27 mouse cellular contexts compared by ENCODE assay signal in the genomic region with DNA sequence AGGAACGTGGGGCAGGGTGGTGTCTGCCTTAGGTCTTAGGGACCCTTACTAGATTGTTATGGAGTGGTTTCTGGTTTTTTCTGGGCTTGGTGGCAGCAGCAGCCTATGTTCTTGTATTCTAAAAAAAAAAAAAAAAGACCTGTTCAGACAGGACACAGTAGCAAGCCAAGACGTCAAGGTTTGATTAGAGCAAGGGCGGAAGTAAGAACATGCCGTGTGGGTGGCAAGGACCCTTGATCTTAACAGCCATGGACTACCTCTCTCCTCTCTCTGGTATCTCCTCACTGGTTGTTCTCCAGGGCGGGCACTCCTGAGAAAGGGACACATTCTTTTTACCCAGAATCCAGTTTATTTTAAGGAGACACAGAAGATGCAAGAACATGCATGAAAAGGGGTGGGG. TPM values are rescaled to one million over a fixed set of nuclear protein-coding genes. Genes with fewer than 3 reads are reported as not detected.
A peak's percentile ranks its signal among the peaks of the same experiment; 100 is the strongest.
DNase-seq lines count a peak whose midpoint lies in the region; ATAC-seq and TF ChIP-seq lines count a peak whose summit lies in the region.
"Had no signal": no experiment of that assay in that cellular context is flagged by ENCODE, and none has a peak within 500 bp of the region (broad histone marks: within the 10 kb centered on the region; RNA-seq: fewer than 3 reads in every experiment).

No protein-coding gene starts in this region.

- intact Hi-C loops in heart, postnatal 14 days (cut with DNase I), result no loop called here

- no peak overlapping the region for H3K4me3 ChIP-seq in heart, embryonic 13.5 days
- H3K4me3 ChIP-seq in heart, embryonic 16.5 days (ENCODE audit: low read length), result no peak overlapping the region
- H3K4me3 ChIP-seq in lung, embryonic 16.5 days (ENCODE audit: low read length), result no peak overlapping the region
- no peak overlapping the region for H3K4me3 ChIP-seq in lung, postnatal 0 days (ENCODE audit: low read depth, low read length)
- H3K4me3 ChIP-seq: embryonic facial prominence, embryonic 10.5 days; embryonic facial prominence, embryonic 13.5 days; erythroblast, embryonic 14.5 days; forebrain, embryonic 12.5 days; forebrain, embryonic 15.5 days; hindbrain, embryonic 15.5 days had no signal

- peaks cover 3% of the 10 kb centered on the region; the same call in 1 of the 2 replicates for H3K27me3 ChIP-seq in heart, embryonic 13.5 days (replicated peaks)
- no peaks in the 10 kb centered on the region for H3K27me3 ChIP-seq in heart, embryonic 16.5 days (ENCODE audit: control insufficient read depth, insufficient read depth, low read length)
- H3K27me3 ChIP-seq in lung, embryonic 16.5 days (ENCODE audit: control insufficient read depth, insufficient read depth, low read depth, low read length), result no peaks in the 10 kb centered on the region
- H3K27me3 ChIP-seq in lung, postnatal 0 days (replicated peaks; ENCODE audit: insufficient read depth, low read length), result no peaks in the 10 kb centered on the region
- H3K27me3 ChIP-seq: CH12.LX; embryonic facial prominence, embryonic 13.5 days; forebrain, embryonic 12.5 days; forebrain, embryonic 15.5 days; hindbrain, embryonic 15.5 days had no signal

- TF ChIP-seq EP300 in lung, postnatal 0 days (IDR thresholded peaks at IDR 0.05), result no peak

- no peaks in the 10 kb centered on the region for H3K4me1 ChIP-seq in heart, embryonic 13.5 days
- H3K4me1 ChIP-seq in heart, embryonic 16.5 days (ENCODE audit: control insufficient read depth, insufficient read depth, low read length), result no peaks in the 10 kb centered on the region
- H3K4me1 ChIP-seq in lung, embryonic 16.5 days (replicated peaks; ENCODE audit: control insufficient read depth, insufficient read depth, low read length), result peaks cover 10% of the 10 kb centered on the region; the same call in 1 of the 2 replicates
- peaks cover 3% of the 10 kb centered on the region; the same call in 1 of the 2 replicates for H3K4me1 ChIP-seq in lung, postnatal 0 days (ENCODE audit: insufficient read depth, low read depth, low read length)

- no peak for ATAC-seq in heart, embryonic 13.5 days (ENCODE audit: extremely low read depth, insufficient number of reproducible peaks, low FRiP score, low TSS enrichment)
- no peak for ATAC-seq in heart, embryonic 16.5 days (replicated peaks; ENCODE audit: extremely low read depth, insufficient read depth, low FRiP score)
- ATAC-seq in lung, embryonic 16.5 days (ENCODE audit: low read depth), result no peak
- ATAC-seq in lung, postnatal 0 days, result no peak
- ATAC-seq: forebrain, embryonic 15.5 days; intestine, postnatal 0 days had no signal

- H3K4me2 ChIP-seq in heart, embryonic 13.5 days, result no peak overlapping the region
- no peak overlapping the region for H3K4me2 ChIP-seq in heart, embryonic 16.5 days (ENCODE audit: low read depth, low read length)
- no peak overlapping the region for H3K4me2 ChIP-seq in lung, embryonic 16.5 days (ENCODE audit: low read depth, low read length)
- H3K4me2 ChIP-seq in lung, postnatal 0 days (replicated peaks; ENCODE audit: low read depth, low read length), result no peak overlapping the region
- H3K4me2 ChIP-seq: embryonic facial prominence, embryonic 13.5 days; forebrain, embryonic 12.5 days; forebrain, embryonic 15.5 days; hindbrain, embryonic 15.5 days had no signal

- WGBS in heart, embryonic 13.5 days, result 56% methylated on average over 5 of the region's 5 CpGs
- 61% methylated on average over 5 of the region's 5 CpGs for WGBS in heart, embryonic 16.5 days
- 61% methylated on average over 5 of the region's 5 CpGs for WGBS in lung, embryonic 16.5 days
- WGBS in lung, postnatal 0 days, result 58% methylated on average over 5 of the region's 5 CpGs

- peak; percentile 20 for DNase-seq in cerebellum, adult 9-11 months
- DNase-seq in cerebellum, postnatal 4 days (ENCODE audit: low spot score in 2 of 2), result no peak
- no peak for DNase-seq in heart, postnatal 14 days
- no peak for DNase-seq in heart, adult 8-10 months (ENCODE audit: low spot score)
- no peak for DNase-seq in lung, postnatal 0 days (ENCODE audit: low spot score)
- DNase-seq: adrenal gland, adult 2 months; adrenal gland, postnatal 14 days; B cell, adult 2 months; cerebellum, adult 11 months; cerebellum, adult 8-10 months had no signal

- H3K9me3 ChIP-seq in heart, embryonic 13.5 days, result no peaks in the 10 kb centered on the region
- no peaks in the 10 kb centered on the region for H3K9me3 ChIP-seq in heart, embryonic 16.5 days (replicated peaks; ENCODE audit: control insufficient read depth, low read length)
- no peaks in the 10 kb centered on the region for H3K9me3 ChIP-seq in lung, embryonic 16.5 days (ENCODE audit: control insufficient read depth, low read length)
- H3K9me3 ChIP-seq in lung, postnatal 0 days (ENCODE audit: low read length), result no peaks in the 10 kb centered on the region
- H3K9me3 ChIP-seq: embryonic facial prominence, embryonic 10.5 days; embryonic facial prominence, embryonic 13.5 days; forebrain, embryonic 12.5 days; forebrain, embryonic 15.5 days; G1E; hindbrain, embryonic 15.5 days had no signal

- H3K36me3 ChIP-seq in heart, embryonic 13.5 days, result no peaks in the 10 kb centered on the region
- H3K36me3 ChIP-seq in heart, embryonic 16.5 days (ENCODE audit: control insufficient read depth, insufficient read depth), result no peaks in the 10 kb centered on the region
- no peaks in the 10 kb centered on the region for H3K36me3 ChIP-seq in lung, embryonic 16.5 days (ENCODE audit: control insufficient read depth, insufficient read depth, low read length)
- H3K36me3 ChIP-seq in lung, postnatal 0 days (ENCODE audit: insufficient read depth, low read length), result no peaks in the 10 kb centered on the region
- H3K36me3 ChIP-seq: embryonic facial prominence, embryonic 10.5 days; embryonic facial prominence, embryonic 13.5 days; forebrain, embryonic 12.5 days; forebrain, embryonic 15.5 days; G1E; hindbrain, embryonic 15.5 days had no signal

- no peak overlapping the region for H3K9ac ChIP-seq in heart, embryonic 13.5 days
- no peak overlapping the region for H3K9ac ChIP-seq in heart, embryonic 16.5 days (ENCODE audit: low read length)
- H3K9ac ChIP-seq in lung, embryonic 16.5 days (ENCODE audit: low read length), result no peak overlapping the region
- H3K9ac ChIP-seq in lung, postnatal 0 days (replicated peaks; ENCODE audit: low read depth), result no peak overlapping the region
- H3K9ac ChIP-seq: embryonic facial prominence, embryonic 13.5 days; forebrain, embryonic 12.5 days; forebrain, embryonic 15.5 days; hindbrain, embryonic 15.5 days had no signal

- peak overlapping the region; percentile 62 for H3K27ac ChIP-seq in heart, embryonic 13.5 days (replicated peaks)
- 0 out of 2 replicates have a peak overlapping the region, but pooled peaks have one; percentile 37 for H3K27ac ChIP-seq in heart, embryonic 16.5 days (ENCODE audit: low read length)
- peak overlapping the region; percentile 40 for H3K27ac ChIP-seq in lung, embryonic 16.5 days (ENCODE audit: low read length)
- no peak overlapping the region for H3K27ac ChIP-seq in lung, postnatal 0 days (ENCODE audit: low read length)
- H3K27ac ChIP-seq: embryonic facial prominence, embryonic 10.5 days; forebrain, embryonic 12.5 days; forebrain, embryonic 15.5 days; hindbrain, embryonic 15.5 days had no signal

- no peak for TF ChIP-seq CTCF in lung, postnatal 0 days (IDR thresholded peaks at IDR 0.05)

RNA-seq across cellular contexts. Expression of a gene that starts 10.3 kb away (rescaled TPM):
- polyA plus RNA-seq in heart, embryonic 13.5 days (2015; fragmentation: Nextera tagmentation; extraction: Ambion mirVana), result not detected in 2 replicates
- not detected for total RNA-seq in heart, postnatal 14 days (2021)
- not detected in 2 replicates for polyA plus RNA-seq in heart, embryonic 16.5 days (2015; fragmentation: Nextera tagmentation; extraction: Ambion mirVana)
- total RNA-seq in heart, adult 8-10 months (2022), result under 1 TPM in 1 of 4 experiments, not detected in 3; 0.28 TPM
- not detected in 2 replicates for polyA plus RNA-seq in lung, embryonic 16.5 days (2015; fragmentation: Nextera tagmentation; extraction: Ambion mirVana)
- 0.20 TPM in 1 of 2 replicates, not detected in the other for polyA plus RNA-seq in lung, postnatal 0 days (2015; fragmentation: Nextera tagmentation; extraction: Ambion mirVana)
- total RNA-seq: adrenal gland, postnatal 14 days; G1E; gastrocnemius, adult 8-10 months; gastrocnemius, postnatal 25 days; heart, postnatal 10 days had no signal
- polyA plus RNA-seq: embryonic facial prominence, embryonic 10.5 days; embryonic facial prominence, embryonic 13.5 days; erythroblast, embryonic 14.5 days; forebrain, embryonic 12.5 days; forebrain, embryonic 15.5 days; G1E; hindbrain, embryonic 11.5 days; hindbrain, embryonic 15.5 days; intestine, embryonic 14.5 days; intestine, postnatal 0 days had no signal
